Mouse (Mus musculus) heart, embryonic 14.5 days (tissue): ENCODE measurements around the gene Rora. TPM values are rescaled to one million over a fixed set of nuclear protein-coding genes. Genes with fewer than 3 reads are reported as not detected.

Source experiments
- ATAC-seq: fragments of 200-750 bp; cut with Nextera tagmentation; 2 replicates; pipeline ENCODE4 v1.8.0; 2017; ENCODE audit warnings: low read depth, moderate TSS enrichment; ENCODE audit not compliant: insufficient number of reproducible peaks, insufficient read depth, low FRiP score
- H3K27ac ChIP-seq, 2 experiments: fragments of 200-500 bp in 1 of 2; fragments of 300-500 bp in 1 of 2; sonication (generic) in 1 of 2; replicated peaks in 1 of 2; 2 replicates each; pipeline ENCODE4 v1.5.1; 2012 to 2014; ENCODE audit warnings: low read depth in 2 of 2, low read length in 2 of 2, control low read depth in 1 of 2, mild to moderate bottlenecking in 1 of 2, mixed read lengths in 1 of 2; ENCODE audit not compliant: control insufficient read depth in 1 of 2, insufficient read depth in 1 of 2
- H3K27me3 ChIP-seq: fragments of 300-500 bp; sonication (generic); 2 replicates; pipeline ENCODE4 v1.6.1; 2014; ENCODE audit warnings: mild to moderate bottlenecking, low read length, control low read depth; ENCODE audit not compliant: control insufficient read depth, insufficient read depth
- H3K36me3 ChIP-seq: fragments of 300-500 bp; sonication (generic); 2 replicates; pipeline ENCODE4 v1.6.1; 2014; ENCODE audit warnings: mild to moderate bottlenecking, control low read depth, low read length, mixed read lengths; ENCODE audit not compliant: control insufficient read depth, insufficient read depth
- H3K4me1 ChIP-seq, 2 experiments: fragments of 200-500 bp in 1 of 2; fragments of 300-500 bp in 1 of 2; sonication (generic) in 1 of 2; 2 replicates each; pipeline ENCODE4 v1.6.1; 2012 to 2014; ENCODE audit warnings: low read length in 2 of 2, control low read depth in 1 of 2, mixed read lengths in 1 of 2; ENCODE audit not compliant: control insufficient read depth in 2 of 2, insufficient read depth in 2 of 2
- H3K4me2 ChIP-seq: fragments of 300-500 bp; sonication (generic); 2 replicates; pipeline ENCODE4 v1.6.1; 2014; ENCODE audit warnings: mild to moderate bottlenecking, low read length
- H3K4me3 ChIP-seq, 2 experiments: fragments of 200-500 bp in 1 of 2; fragments of 300-500 bp in 1 of 2; sonication (generic) in 1 of 2; 2 replicates each; pipeline ENCODE4 v1.5.1; 2012 to 2014; ENCODE audit warnings: low read length in 2 of 2, mild to moderate bottlenecking in 2 of 2, control low read depth in 1 of 2, low read depth in 1 of 2, moderate library complexity in 1 of 2; ENCODE audit not compliant: control insufficient read depth in 1 of 2, insufficient read depth in 1 of 2
- H3K9ac ChIP-seq: fragments of 300-500 bp; sonication (generic); 2 replicates; pipeline ENCODE4 v1.6.1; 2014; ENCODE audit warnings: mild to moderate bottlenecking, low read length
- H3K9me3 ChIP-seq: fragments of 300-500 bp; sonication (generic); 2 replicates; pipeline ENCODE4 v1.6.1; 2016; ENCODE audit warnings: low read length, control low read depth; ENCODE audit not compliant: control insufficient read depth
- WGBS: fragments of 180-500 bp; shearing (Covaris S2); extraction: QIAGEN DNeasy Blood & Tissue Kit; methylation state at CpG from one replicate; pipeline ENCODE4 v1.1.7; 2014; 5-methylcytosine and 5-hydroxymethylcytosine counted together
- polyA plus RNA-seq: library from polyadenylated mRNA; unstranded; fragments of >200 nt; fragmentation: Nextera tagmentation; extraction: Ambion mirVana; gene quantifications from 2 replicates; pipeline ENCODE4 v1.2.1, GENCODE M21; 2014

The Rora gene
- polyA plus RNA-seq, 1 experiment from 2014 or later, result 6.9 TPM

- Histone ChIP-seq H3K9me3 (no peaks in the 10 kb centered on the region), H3K4me2 (no peak overlapping the region), H3K36me3 (no peaks in the 10 kb centered on the region), H3K27ac (no peak overlapping the region), H3K4me3 (no peak overlapping the region), H3K9ac (no peak overlapping the region), H3K27me3 (no peaks in the 10 kb centered on the region), H3K4me1 (no peaks in the 10 kb centered on the region)
- ATAC-seq, result no peak
- 78% methylated on average over 3 of the region's 3 CpGs for WGBS
Measured at GRCm38 (mm10) chr9:68648061-68648460, 5.5 kb upstream of the Rora start.

- Histone ChIP-seq H3K4me3 (peak overlapping the region; percentile 73 to 91), H3K27ac (peak overlapping the region in 1 of 2 experiments; percentile 85; a peak in 3 of 4 replicates), H3K4me2 (peak overlapping the region; percentile 99), H3K27me3 (no peaks in the 10 kb centered on the region), H3K9ac (peak overlapping the region; percentile 86), H3K36me3 (no peaks in the 10 kb centered on the region), H3K4me1 (peaks cover 0 to 6% of the 10 kb centered on the region in 2 experiments; a peak in 2 of 4 replicates), H3K9me3 (no peaks in the 10 kb centered on the region)
- no peak for ATAC-seq
- 1% methylated on average over 28 of the region's 28 CpGs for WGBS
Measured at GRCm38 (mm10) chr9:68654039-68654332, 400 bp downstream of the Rora start.

DNA sequence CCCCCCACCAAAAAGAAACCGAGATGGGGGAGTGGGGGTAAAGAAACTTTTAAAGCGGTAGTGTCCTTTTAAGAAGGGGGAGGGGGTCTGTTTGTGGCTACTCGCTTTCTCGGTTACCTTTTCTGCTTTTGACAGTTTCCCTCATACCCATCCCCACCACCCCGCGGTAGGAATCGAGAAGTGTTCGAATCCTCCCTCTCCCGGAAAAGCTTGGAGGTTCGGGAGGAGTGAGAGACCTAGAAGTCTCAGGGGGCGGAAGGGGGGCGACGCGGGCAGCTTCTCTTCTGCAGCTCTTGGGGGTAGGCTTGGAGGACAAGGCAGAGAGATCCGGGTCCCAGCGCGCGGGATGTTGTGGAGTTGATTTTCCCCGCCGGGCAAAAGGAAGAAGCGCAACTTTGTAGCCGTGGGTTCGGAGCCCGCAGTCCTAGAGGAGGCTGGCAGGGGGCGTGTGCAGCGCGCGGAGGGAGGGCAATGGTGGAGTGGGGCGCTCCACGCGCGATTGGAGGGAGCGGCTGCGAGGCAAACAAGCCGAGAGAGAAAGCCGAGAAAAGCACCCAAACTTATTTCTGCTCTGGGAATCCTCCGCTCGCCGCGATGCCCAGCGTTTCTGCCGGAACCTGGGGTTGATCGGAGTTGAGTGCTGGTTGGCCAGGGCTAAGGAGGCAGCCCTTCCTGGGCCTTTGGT is 889 bp downstream of the Rora start:
- peak overlapping the region; percentile 99 for H3K4me2 ChIP-seq
- no peak for ATAC-seq
- H3K9ac ChIP-seq, result peak overlapping the region; percentile 86
- no peaks in the 10 kb centered on the region for H3K27me3 ChIP-seq
- no peaks in the 10 kb centered on the region for H3K9me3 ChIP-seq
- under 1% methylated on average over 43 of the region's 43 CpGs for WGBS
- peak overlapping the region; percentile 73 to 91 for H3K4me3 ChIP-seq
- H3K27ac ChIP-seq, result no peak overlapping the region
- H3K36me3 ChIP-seq, result no peaks in the 10 kb centered on the region
- H3K4me1 ChIP-seq, result peaks cover 0 to 6% of the 10 kb centered on the region in 2 experiments; a peak in 2 of 4 replicates

GRCm38 (mm10) chr9:68655018-68656005 is 1.7 kb downstream of the Rora start:
- H3K4me3 ChIP-seq, result peak overlapping the region; percentile 73 to 91
- H3K27me3 ChIP-seq, result no peaks in the 10 kb centered on the region
- H3K9me3 ChIP-seq, result no peaks in the 10 kb centered on the region
- peak overlapping the region; percentile 99 for H3K4me2 ChIP-seq
- H3K9ac ChIP-seq, result peak overlapping the region; percentile 86
- H3K27ac ChIP-seq, result no peak overlapping the region
- ATAC-seq, result no peak; the same call in 1 of the 2 replicates
- H3K4me1 ChIP-seq, result peaks cover 0 to 6% of the 10 kb centered on the region in 2 experiments; a peak in 2 of 4 replicates
- H3K36me3 ChIP-seq, result no peaks in the 10 kb centered on the region
- WGBS, result 2% methylated on average over 31 of the region's 31 CpGs

DNA sequence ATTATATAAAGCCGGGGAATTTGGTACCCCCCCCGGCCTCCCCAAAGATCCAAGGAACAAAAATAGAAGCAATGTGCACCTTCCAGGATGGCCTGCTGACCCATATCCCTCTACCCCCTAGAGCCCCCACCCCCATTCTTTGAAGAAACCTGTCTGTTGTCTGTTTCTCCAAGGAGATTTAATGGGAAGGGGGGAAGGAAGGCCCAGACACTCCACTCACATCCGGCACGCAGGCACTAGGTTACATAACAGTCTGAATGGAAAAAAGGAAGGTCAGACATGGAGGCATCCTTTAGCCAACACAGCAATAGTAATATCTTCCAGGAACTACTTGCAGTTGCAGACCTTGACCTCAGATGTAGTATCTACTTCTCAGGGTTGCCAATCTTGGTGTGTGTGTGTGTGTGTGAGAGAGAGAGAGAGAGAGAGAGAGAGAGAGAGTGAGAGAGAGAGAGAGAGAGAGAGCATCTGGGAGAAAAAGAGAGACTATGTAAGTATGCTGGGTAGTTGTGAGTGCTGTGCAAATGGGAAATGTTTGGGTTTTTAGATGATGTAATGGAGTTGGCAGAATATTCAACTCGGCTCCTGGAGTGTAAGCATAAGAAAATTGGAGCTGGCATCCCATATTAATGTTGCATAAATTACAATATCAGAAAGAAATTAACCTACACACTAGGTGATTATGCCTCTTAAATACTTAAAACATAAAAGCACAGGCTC is 2.6 kb downstream of the Rora start:
- Histone ChIP-seq H3K4me3 (no peak overlapping the region), H3K4me2 (peak overlapping the region; percentile 99; the same call in 1 of the 2 replicates), H3K36me3 (no peaks in the 10 kb centered on the region), H3K27me3 (no peaks in the 10 kb centered on the region), H3K9ac (no peak overlapping the region), H3K27ac (no peak overlapping the region), H3K4me1 (peaks cover 0 to 6% of the 10 kb centered on the region in 2 experiments; a peak in 2 of 4 replicates), H3K9me3 (no peaks in the 10 kb centered on the region)
- ATAC-seq, result no peak
- 53% methylated on average over 5 of the region's 5 CpGs for WGBS

- H3K9me3 ChIP-seq, result no peaks in the 10 kb centered on the region
- H3K9ac ChIP-seq, result no peak overlapping the region
- H3K4me3 ChIP-seq, result no peak overlapping the region
- H3K27ac ChIP-seq, result no peak overlapping the region
- WGBS, result 48% methylated on average over 6 of the region's 6 CpGs
- H3K27me3 ChIP-seq, result no peaks in the 10 kb centered on the region
- no peaks in the 10 kb centered on the region for H3K36me3 ChIP-seq
- no peak for ATAC-seq
- peaks cover 0 to 6% of the 10 kb centered on the region in 2 experiments; a peak in 2 of 4 replicates for H3K4me1 ChIP-seq
- H3K4me2 ChIP-seq, result no peak overlapping the region
Measured at GRCm38 (mm10) chr9:68656796-68657130, 3.2 kb downstream of the Rora start.

GRCm38 (mm10) chr9:68670731-68671130 is 17.1 kb downstream of the Rora start:
- 0 out of 4 replicates have a peak, but pooled peaks cover 0 to 3% of the 10 kb centered on the region in 2 experiments for H3K4me1 ChIP-seq
- no peaks in the 10 kb centered on the region for H3K27me3 ChIP-seq
- no peak overlapping the region for H3K27ac ChIP-seq
- no peaks in the 10 kb centered on the region for H3K9me3 ChIP-seq
- no peak for ATAC-seq
- H3K4me2 ChIP-seq, result no peak overlapping the region
- H3K4me3 ChIP-seq, result no peak overlapping the region
- no peak overlapping the region for H3K9ac ChIP-seq
- no peaks in the 10 kb centered on the region for H3K36me3 ChIP-seq
- WGBS, result 88% methylated on average over 3 of the region's 3 CpGs
